Mouse (Mus musculus): ENCODE results near the gene Igfbp5.

DNA sequence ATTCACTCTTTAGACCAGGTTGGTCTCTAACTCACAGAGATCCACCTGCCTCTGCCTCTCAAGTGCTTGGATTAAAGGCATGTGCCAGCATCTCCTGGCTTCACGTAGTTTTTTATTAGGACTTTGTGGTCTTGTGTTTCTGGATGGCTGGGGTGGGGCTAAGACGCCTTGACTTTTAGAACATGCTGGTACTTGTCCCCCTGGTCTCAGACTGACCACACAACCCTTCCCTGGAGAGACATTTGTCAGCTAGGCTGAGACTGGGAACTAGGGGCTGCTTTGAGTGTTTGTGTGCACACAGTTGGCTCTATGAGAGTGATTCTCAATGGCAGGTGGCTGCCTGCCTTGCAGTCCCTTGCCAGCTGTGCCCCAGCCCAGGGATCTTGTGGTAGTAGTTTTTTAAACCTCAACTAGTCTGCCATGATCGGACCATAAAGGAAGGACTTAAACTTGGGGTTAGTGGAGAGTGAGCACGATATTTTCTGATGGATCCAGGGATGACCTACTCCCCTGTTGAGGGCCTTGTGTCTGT, 26.8 kb downstream of the Igfbp5 start:
- no peak for TF ChIP-seq TAL1 (IDR thresholded peaks at IDR 0.05; ENCODE audit: low read length)
- TF ChIP-seq GATA1 (IDR thresholded peaks at IDR 0.05; ENCODE audit: low read length), result no peak
